Mouse (Mus musculus): ENCODE results near the gene Alox8.

DNA sequence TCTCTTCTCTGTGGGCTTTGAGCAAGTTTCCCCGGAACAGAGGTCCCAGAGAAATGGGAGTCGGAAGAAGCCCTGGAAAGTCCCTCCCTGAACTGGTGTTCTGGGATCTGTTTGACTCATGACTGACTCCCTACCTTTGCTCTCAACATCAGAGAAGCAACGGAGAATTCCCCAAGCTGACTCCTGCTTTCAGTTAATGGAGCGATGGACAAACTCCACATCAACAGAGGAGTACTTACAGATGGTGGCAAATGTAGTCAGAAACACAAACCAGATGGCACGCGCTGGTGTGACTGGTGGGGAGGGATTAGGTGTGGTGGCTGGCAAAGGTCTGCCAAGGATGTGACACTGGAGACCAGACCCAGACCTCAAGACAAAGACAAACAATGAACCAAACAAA, 46.6 kb downstream of the Alox8 start:
- TF ChIP-seq CTCF (IDR thresholded peaks at IDR 0.05; ENCODE audit: control insufficient read depth, insufficient read depth, insufficient read length) (no peak), FOSL1 (IDR thresholded peaks at IDR 0.05; ENCODE audit: insufficient read depth, low read length, poor library complexity, severe bottlenecking) (no peak), USF1 (IDR thresholded peaks at IDR 0.05; ENCODE audit: low read depth) (no peak), MAX (IDR thresholded peaks at IDR 0.05) (no peak), CEBPB (IDR thresholded peaks at IDR 0.05; ENCODE audit: low read depth) (no peak), MYOD1 (IDR thresholded peaks at IDR 0.05; ENCODE audit: control insufficient read depth, insufficient read length, low read depth) (no peak), MYOG (IDR thresholded peaks at IDR 0.05; ENCODE audit: control insufficient read depth, extremely low read depth, insufficient read length) (no peak)

All from C2C12 (cell line).